Mouse (Mus musculus) fat pad, adult 2 months (tissue): ENCODE data around the gene Ehd4.

Experiments used
- DNase-seq: peaks from one replicate; pipeline ENCODE4 v3.0.0-alpha.2; 2011; ENCODE audit warnings: low read depth, low spot score; ENCODE audit errors: extremely low read depth

The Ehd4 gene

DNA sequence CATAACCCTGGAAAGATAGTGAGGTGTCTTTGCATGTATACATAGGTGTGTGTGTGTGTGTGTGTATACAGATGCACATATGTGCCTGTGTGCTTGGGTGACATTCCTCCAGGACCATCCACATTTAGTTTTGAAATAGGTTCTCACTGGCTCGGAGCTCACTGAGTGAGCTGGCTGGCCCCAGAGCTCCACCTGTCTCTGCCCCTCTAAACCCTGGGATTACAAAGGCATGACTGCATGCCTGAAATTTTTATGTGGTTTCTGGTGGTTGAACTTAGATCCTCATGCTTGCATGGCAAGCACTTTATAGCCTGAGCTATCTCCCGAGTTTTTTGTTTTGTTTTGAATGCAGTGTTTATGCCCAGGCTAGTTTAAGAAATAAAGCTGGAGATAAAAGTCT is 7.9 kb downstream of the Ehd4 start:
- no peak for DNase-seq

GRCm38 (mm10) chr2:120144390-120144789 is 10.0 kb downstream of the Ehd4 start:
- no peak for DNase-seq

GRCm38 (mm10) chr2:120142336-120142735 is 12.1 kb downstream of the Ehd4 start:
- DNase-seq = no peak

DNA sequence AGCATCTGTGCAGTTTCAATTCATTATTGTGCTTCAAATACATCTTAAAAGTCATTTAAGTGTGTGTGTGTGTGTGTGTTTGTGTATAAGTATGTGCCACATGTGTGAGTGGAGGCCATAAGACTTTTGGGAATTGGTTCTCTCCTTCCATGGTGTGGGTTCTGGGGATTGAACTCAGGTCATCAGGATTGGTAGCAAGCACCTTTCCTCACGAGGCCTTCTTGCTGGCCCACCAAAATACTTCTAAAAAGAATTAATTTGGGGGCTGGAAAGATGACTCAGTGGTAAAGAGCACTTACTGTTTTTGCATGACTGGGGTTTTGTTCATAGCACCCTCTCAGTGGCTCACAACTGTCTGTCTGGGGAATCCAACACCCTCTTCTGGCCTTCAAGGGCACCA is 12.7 kb downstream of the Ehd4 start:
- no peak for DNase-seq

DNA sequence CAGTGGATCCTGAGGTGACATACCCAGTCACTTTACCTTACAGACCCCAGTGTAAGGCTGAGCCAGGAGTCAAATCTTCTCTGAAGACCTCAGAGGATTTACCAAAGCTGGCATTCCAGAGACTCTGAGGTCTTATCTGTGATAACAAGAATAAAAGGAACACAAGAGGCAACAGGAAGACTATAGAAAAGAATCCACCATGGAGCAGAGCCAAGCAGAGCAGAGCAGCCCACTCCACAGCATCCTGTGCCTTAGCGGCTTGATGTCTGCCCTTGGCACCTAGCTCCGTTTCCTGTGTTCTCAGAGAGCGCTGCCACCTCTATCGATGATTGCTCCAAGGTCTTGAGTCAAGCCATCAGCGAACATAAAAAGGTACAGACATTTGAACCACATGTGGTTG is 14.1 kb downstream of the Ehd4 start:
- DNase-seq = no peak

DNA sequence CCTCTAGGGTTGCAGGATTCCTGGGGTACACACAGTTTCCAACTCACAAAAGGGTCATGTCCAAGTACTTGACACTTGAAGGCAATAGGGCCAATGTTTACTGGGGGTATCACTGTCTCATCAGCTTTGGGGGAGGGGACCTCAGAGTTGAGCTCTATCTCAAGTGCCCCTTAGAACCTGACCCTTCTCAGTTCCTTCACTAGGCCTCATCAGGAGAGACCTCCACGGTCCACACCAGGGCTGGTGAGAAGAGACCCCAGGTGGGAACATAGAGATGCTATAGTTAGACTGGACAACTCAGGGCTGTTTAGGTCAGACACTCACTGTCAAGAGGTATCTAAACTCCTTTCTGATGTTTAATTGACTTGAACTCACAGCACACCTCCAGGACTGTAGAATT is 15.3 kb downstream of the Ehd4 start:
- DNase-seq = no peak

DNA sequence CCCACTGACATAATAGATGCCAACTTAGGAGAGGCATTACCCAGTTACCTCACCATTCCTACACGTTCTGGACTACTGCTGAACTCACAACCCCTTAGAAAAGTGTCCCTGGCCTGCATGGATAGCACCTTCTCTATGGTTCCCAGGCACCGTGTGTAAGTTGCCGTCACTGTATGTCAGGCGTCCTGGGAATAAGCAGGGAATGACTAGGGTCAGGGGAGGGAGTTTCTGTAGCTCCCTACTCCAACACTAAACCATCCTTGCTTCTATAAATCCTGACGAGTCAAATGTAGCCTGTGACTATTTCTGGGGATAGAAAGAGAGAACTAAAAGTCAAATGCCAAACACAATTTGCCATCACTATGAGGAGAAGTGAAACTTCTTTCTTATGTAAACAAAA is 17.1 kb downstream of the Ehd4 start:
- DNase-seq = no peak

DNA sequence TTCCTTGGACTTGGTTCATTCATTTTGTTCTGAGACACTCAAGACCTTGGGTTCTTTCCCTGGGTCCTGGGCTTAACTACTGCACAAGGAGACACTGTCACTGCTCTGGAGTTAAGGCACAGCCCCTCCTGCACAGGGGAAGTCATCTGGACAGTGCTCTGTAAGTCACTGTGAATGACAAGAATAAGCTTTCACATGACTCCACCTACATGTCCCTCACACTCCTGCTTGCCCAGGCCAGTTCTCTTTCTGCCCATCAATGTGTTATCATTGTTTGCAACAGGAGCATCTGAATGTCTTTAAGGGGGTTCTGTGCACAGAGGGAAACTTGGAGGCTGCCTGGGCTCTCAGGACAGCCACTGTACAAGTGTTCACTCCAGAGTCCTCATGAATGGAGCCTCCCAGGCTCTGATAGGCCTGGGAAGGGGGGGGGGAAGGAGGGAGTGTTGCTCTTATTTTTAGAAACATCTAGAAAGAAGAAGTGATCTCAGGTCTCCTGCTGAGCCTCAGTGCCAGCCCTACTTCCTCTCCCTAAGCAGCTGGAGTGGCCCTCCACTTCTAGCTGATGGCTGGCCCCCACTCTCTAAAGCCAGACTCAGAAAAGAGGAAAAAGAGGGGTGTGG is 19.8 kb downstream of the Ehd4 start:
- no peak for DNase-seq

DNA sequence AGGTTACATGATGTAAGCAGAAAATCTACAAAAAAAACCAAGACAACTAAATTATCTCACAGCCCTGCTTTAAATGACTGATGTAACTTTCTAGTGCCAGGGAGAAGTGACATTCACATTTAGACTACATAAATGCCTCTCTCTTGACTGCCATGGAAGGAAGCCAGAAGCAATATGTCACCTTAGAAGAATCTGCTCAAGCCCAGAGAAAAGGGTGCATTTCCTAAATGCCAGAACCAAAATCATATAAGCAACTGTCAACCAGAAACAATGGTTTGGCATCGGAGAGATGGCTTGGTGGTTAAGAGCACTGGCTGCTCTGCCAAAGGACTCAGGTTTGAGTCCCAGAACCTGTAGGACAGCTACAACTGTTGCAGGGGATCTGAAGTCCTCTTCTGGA is 22.5 kb downstream of the Ehd4 start:
- DNase-seq = no peak

DNA sequence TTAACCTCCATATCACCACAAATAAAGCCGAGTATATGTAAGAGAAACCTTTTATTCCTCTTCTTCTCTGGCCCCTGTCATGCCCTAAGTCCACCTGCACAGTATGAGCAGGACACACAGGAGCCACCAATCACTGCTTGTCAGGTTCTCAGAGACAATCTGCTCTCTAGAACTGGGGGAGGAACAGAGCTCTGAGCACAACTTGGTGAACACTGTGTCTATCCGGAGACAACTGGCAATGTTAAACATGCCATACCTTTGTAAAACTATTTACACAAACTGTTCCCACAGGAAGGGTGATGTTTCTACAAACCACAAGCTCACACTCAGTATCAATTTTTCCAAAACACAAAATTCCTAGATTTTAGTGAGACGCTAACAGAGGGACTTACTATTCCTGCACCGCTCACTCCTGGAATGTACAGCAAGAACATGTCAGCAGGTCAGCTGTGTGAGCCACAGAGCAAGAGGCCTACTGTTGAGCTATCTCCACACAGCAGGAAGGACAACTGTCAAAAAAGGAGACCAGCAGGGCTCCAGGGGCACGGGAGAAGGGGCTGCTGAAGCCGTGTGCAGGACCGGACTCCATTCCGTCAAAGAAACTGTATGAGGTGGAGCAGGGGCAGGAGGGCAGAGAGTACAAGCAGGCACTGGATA is 25.0 kb downstream of the Ehd4 start:
- no peak for DNase-seq

GRCm38 (mm10) chr2:120128611-120129051 is 25.8 kb downstream of the Ehd4 start:
- no peak for DNase-seq

DNA sequence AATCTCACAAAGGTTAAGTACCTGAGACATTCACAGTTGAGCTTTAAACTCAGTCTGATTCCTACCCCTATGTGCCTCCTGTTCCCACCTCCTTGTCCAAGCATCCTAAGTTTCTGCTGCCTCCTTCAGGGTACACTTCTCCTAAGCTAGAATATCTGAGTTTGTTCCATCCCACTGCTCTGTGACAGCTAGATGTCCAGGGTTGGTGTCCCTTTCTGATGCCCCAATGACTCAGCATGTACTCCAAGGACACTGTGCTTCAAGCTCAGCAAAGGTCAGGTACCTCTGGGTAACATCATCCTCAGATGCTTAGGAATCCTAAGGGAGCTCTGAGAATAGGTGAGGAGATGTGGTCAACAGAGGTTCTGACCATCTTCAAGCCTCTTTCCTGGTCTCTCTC is 26.4 kb downstream of the Ehd4 start:
- DNase-seq = no peak

DNA sequence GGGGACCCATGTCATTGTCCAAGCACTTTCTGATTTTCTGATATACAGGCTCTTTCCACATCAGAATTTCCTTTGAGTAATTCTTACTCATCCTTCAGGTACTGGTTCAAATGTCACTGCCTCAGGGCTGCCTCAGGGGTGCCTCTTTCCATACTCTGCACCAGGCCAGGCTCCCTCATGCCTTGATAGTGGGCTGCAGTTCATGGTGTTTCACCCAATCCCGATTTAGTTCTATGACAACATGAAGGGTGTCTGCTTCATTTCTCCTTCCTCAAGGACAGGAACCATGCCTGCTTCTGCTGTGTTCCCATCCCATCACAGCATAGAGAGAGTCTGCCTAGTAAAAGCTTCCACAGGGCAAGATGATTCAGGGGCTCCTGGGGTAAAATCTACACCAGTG is 27.5 kb downstream of the Ehd4 start:
- DNase-seq = no peak

DNA sequence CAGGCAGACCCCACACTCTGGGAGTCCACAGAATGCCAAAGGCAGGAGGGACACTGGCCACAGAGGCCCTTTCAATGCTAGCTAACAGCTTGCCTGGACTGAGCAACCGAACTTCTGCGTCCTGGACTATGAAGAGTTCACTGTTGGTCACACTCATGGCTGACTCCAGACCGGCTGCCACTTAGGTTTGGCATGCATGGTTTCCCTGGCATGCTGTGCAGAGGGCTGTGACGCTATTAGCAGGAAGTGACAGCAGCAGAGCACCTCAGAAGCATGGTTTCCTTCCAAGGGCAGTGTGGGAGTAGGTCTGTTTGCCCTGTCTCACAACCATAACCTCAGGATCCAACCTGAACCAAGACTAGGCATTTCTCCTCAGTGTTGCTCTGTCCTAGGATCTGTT is 28.0 kb downstream of the Ehd4 start:
- no peak for DNase-seq

- DNase-seq = no peak
Observed at GRCm38 (mm10) chr2:120125461-120125860, 28.9 kb downstream of the Ehd4 start.

DNA sequence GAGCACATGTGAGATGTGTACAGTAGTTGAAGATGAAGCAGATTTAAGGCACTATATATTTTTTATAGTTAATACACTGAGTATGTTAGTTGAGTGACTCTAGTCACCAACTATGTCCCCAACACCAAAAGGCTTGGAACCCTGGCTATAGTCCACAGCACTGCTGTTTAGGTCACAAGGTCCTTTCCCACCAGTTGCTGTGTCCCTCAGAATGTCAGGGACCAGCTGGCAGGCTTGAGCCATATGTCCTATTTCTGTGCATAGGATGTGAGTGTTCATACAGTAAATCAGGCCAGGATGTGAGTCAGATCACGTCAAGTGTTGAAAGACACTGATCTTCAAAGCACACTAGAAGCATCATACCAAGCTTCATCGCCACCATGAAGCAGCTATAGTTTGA is 29.5 kb downstream of the Ehd4 start:
- no peak for DNase-seq

DNA sequence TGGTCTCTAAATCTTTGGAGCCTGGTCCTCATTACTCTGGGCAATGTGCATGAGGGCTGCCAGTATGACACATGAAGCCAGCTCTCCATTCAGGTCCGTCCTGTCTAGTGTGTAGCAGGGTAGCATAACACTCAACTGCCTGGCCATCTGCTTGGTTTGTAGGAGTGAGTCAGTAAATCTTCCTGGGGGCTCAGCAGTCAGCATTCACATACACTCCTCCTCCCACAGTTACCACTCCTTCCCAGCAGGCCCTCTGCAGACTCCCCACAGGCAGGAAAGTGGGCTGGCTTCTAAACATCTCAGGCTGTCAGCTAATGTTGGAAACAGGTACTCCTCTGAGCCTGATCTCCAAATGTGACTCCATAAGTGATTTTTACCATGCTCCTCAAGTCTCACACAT is 30.3 kb downstream of the Ehd4 start:
- DNase-seq = no peak

DNA sequence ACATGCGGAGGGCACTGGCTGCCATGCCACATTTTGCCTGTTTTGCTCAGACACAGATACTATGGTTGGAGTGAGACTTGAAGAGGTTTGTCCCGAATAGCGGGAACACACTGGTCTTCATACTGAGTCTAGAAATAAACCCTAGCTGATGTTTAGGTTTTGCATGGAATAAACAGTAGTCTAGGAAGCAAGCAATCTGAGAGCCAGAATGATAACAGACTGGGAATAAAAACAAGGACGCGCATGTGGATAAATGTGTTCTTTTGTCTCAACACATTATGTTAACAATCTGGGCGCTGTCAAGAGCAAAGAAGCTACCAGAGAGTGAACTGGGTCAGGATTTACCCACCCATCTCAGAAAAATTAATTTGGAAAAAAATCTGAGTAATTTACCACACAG is 31.4 kb downstream of the Ehd4 start:
- no peak for DNase-seq

DNA sequence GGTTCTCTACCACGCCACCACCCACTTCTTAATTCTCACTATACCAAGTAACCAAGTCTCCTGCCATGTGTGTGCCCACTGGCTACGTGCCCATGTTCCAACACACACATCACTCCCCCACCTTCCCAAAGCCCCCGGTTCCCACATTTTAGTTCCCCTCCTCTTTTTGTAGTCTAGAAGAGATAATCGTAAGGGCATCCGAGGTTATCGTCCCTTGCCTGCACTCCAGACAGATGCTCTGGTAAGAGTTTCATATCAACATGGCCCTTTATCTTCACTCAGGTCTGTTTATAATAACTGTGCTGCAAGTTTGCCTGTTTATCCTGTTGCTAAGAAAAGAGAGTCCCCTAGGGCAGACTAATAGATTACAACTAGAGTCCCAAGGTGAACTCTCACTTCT is 37.1 kb downstream of the Ehd4 start:
- no peak for DNase-seq

- no peak for DNase-seq
Observed at GRCm38 (mm10) chr2:120116362-120116761, 38.0 kb downstream of the Ehd4 start.

- DNase-seq = no peak
Observed at GRCm38 (mm10) chr2:120114977-120115376, 39.4 kb downstream of the Ehd4 start.

DNA sequence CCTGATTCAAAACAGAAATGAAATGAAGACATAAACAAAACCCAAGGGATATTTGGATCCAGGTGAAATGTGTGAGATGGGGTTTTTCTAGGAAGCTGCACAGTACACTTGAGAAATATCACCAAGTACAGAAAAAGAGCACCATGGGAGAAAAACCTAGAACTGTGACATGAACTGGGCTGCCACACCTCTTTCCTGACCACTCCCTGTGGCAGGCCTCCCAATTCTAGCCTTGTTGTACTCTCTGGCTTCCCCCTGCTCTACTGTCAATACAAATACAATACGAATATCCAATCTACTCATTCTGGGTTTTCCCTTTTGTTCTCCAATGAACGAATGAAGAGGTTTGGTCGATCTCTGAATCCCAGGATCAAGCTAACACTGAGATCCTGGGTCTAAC is 40.4 kb downstream of the Ehd4 start:
- no peak for DNase-seq

GRCm38 (mm10) chr2:120113476-120113875 is 40.9 kb downstream of the Ehd4 start:
- no peak for DNase-seq
